Mouse (Mus musculus): ENCODE measurements around the gene Mbd6. TPM values are rescaled to one million over a fixed set of nuclear protein-coding genes. Genes with fewer than 3 reads are reported as not detected.
A peak's percentile ranks its signal among the peaks of the same experiment; 100 is the strongest.

Mbd6 gene
- polyA plus RNA-seq, 1 experiment from 2014 or later, result 16.1 TPM

- peaks cover 21 to 52% of the 10 kb centered on the region in 2 experiments for H3K4me1 ChIP-seq (ENCODE audit: control insufficient read depth in 2 of 2, insufficient read depth in 2 of 2, low read length in 2 of 2)
- peaks cover 46% of the 10 kb centered on the region for H3K36me3 ChIP-seq (ENCODE audit: control insufficient read depth, insufficient read depth, low read length)
- H3K9ac ChIP-seq (ENCODE audit: low read length), result peak overlapping the region; percentile 91
- peak; percentile 8; the same call in 1 of the 2 replicates for ATAC-seq (ENCODE audit: insufficient number of reproducible peaks, insufficient read depth, low FRiP score, low read depth)
- no peaks in the 10 kb centered on the region for H3K9me3 ChIP-seq (ENCODE audit: control insufficient read depth, low read length)
- peak overlapping the region; percentile 83 to 86 for H3K4me3 ChIP-seq (ENCODE audit: control insufficient read depth in 1 of 2, insufficient read depth in 1 of 2, low read depth in 1 of 2, low read length in 2 of 2)
- no peaks in the 10 kb centered on the region for H3K27me3 ChIP-seq (ENCODE audit: control insufficient read depth, insufficient read depth, low read length)
- 1% methylated on average over 19 of the region's 19 CpGs for WGBS
- H3K4me2 ChIP-seq (ENCODE audit: low read length), result peak overlapping the region; percentile 98
- peak overlapping the region; percentile 89 to 99 for H3K27ac ChIP-seq (replicated peaks in 1 of 2; ENCODE audit: control insufficient read depth in 1 of 2, insufficient read depth in 1 of 2, low read depth in 2 of 2, low read length in 2 of 2)
Measured at GRCm38 (mm10) chr10:127290930-127291880, 2.4 kb upstream of the Mbd6 start.

GRCm38 (mm10) chr10:127290307-127290929 is 1.6 kb upstream of the Mbd6 start:
- ATAC-seq (ENCODE audit: insufficient number of reproducible peaks, insufficient read depth, low FRiP score, low read depth), result peak; percentile 89
- Histone ChIP-seq H3K36me3 (ENCODE audit: control insufficient read depth, insufficient read depth, low read length) (peaks cover 46% of the 10 kb centered on the region), H3K4me3 (ENCODE audit: control insufficient read depth in 1 of 2, insufficient read depth in 1 of 2, low read depth in 1 of 2, low read length in 2 of 2) (peak overlapping the region; percentile 83 to 86), H3K4me1 (ENCODE audit: control insufficient read depth in 2 of 2, insufficient read depth in 2 of 2, low read length in 2 of 2) (peaks cover 20 to 55% of the 10 kb centered on the region in 2 experiments), H3K9me3 (ENCODE audit: control insufficient read depth, low read length) (no peaks in the 10 kb centered on the region), H3K27me3 (ENCODE audit: control insufficient read depth, insufficient read depth, low read length) (no peaks in the 10 kb centered on the region), H3K27ac (replicated peaks in 1 of 2; ENCODE audit: control insufficient read depth in 1 of 2, insufficient read depth in 1 of 2, low read depth in 2 of 2, low read length in 2 of 2) (peak overlapping the region; percentile 97 to 99), H3K9ac (ENCODE audit: low read length) (peak overlapping the region; percentile 91), H3K4me2 (ENCODE audit: low read length) (peak overlapping the region; percentile 98)
- 1% methylated on average over 38 of the region's 47 CpGs for WGBS

GRCm38 (mm10) chr10:127289573-127290191 is 864 bp upstream of the Mbd6 start:
- ATAC-seq (ENCODE audit: insufficient number of reproducible peaks, insufficient read depth, low FRiP score, low read depth), result peak; percentile 16
- Histone ChIP-seq H3K36me3 (ENCODE audit: control insufficient read depth, insufficient read depth, low read length) (peaks cover 46% of the 10 kb centered on the region), H3K4me1 (ENCODE audit: control insufficient read depth in 2 of 2, insufficient read depth in 2 of 2, low read length in 2 of 2) (peaks cover 20 to 55% of the 10 kb centered on the region in 2 experiments), H3K4me3 (ENCODE audit: control insufficient read depth in 1 of 2, insufficient read depth in 1 of 2, low read depth in 1 of 2, low read length in 2 of 2) (peak overlapping the region; percentile 69 to 83), H3K9ac (ENCODE audit: low read length) (peak overlapping the region; percentile 80), H3K9me3 (ENCODE audit: control insufficient read depth, low read length) (no peaks in the 10 kb centered on the region), H3K27ac (replicated peaks in 1 of 2; ENCODE audit: control insufficient read depth in 1 of 2, insufficient read depth in 1 of 2, low read depth in 2 of 2, low read length in 2 of 2) (peak overlapping the region; percentile 97 to 99), H3K4me2 (ENCODE audit: low read length) (peak overlapping the region; percentile 98), H3K27me3 (ENCODE audit: control insufficient read depth, insufficient read depth, low read length) (no peaks in the 10 kb centered on the region)
- WGBS, result 2% methylated on average over 15 of the region's 15 CpGs

- ATAC-seq (ENCODE audit: insufficient number of reproducible peaks, insufficient read depth, low FRiP score, low read depth), result peak; percentile 20
- peak overlapping the region; percentile 74 to 99 for H3K27ac ChIP-seq (replicated peaks in 1 of 2; ENCODE audit: control insufficient read depth in 1 of 2, insufficient read depth in 1 of 2, low read depth in 2 of 2, low read length in 2 of 2)
- H3K4me2 ChIP-seq (ENCODE audit: low read length), result peak overlapping the region; percentile 98
- no peaks in the 10 kb centered on the region for H3K27me3 ChIP-seq (ENCODE audit: control insufficient read depth, insufficient read depth, low read length)
- H3K36me3 ChIP-seq (ENCODE audit: control insufficient read depth, insufficient read depth, low read length), result peaks cover 46% of the 10 kb centered on the region
- H3K9ac ChIP-seq (ENCODE audit: low read length), result peak overlapping the region; percentile 80
- under 1% methylated on average over 13 of the region's 28 CpGs for WGBS
- H3K9me3 ChIP-seq (ENCODE audit: control insufficient read depth, low read length), result no peaks in the 10 kb centered on the region
- H3K4me1 ChIP-seq (ENCODE audit: control insufficient read depth in 2 of 2, insufficient read depth in 2 of 2, low read length in 2 of 2), result peaks cover 20 to 47% of the 10 kb centered on the region in 2 experiments
- H3K4me3 ChIP-seq (ENCODE audit: control insufficient read depth in 1 of 2, insufficient read depth in 1 of 2, low read depth in 1 of 2, low read length in 2 of 2), result peak overlapping the region; percentile 69 to 83
Measured at GRCm38 (mm10) chr10:127288328-127288799, 454 bp downstream of the Mbd6 start.

GRCm38 (mm10) chr10:127287936-127288293 is 903 bp downstream of the Mbd6 start:
- peaks cover 46% of the 10 kb centered on the region for H3K36me3 ChIP-seq (ENCODE audit: control insufficient read depth, insufficient read depth, low read length)
- peak overlapping the region; percentile 80 for H3K9ac ChIP-seq (ENCODE audit: low read length)
- H3K4me2 ChIP-seq (ENCODE audit: low read length), result peak overlapping the region; percentile 98
- H3K9me3 ChIP-seq (ENCODE audit: control insufficient read depth, low read length), result no peaks in the 10 kb centered on the region
- peak overlapping the region; percentile 74 to 99 for H3K27ac ChIP-seq (replicated peaks in 1 of 2; ENCODE audit: control insufficient read depth in 1 of 2, insufficient read depth in 1 of 2, low read depth in 2 of 2, low read length in 2 of 2)
- H3K27me3 ChIP-seq (ENCODE audit: control insufficient read depth, insufficient read depth, low read length), result no peaks in the 10 kb centered on the region
- peak overlapping the region; percentile 69 to 83 for H3K4me3 ChIP-seq (ENCODE audit: control insufficient read depth in 1 of 2, insufficient read depth in 1 of 2, low read depth in 1 of 2, low read length in 2 of 2)
- WGBS, result 0% methylated on average over 3 of the region's 3 CpGs
- H3K4me1 ChIP-seq (ENCODE audit: control insufficient read depth in 2 of 2, insufficient read depth in 2 of 2, low read length in 2 of 2), result peaks cover 16 to 42% of the 10 kb centered on the region in 2 experiments
- ATAC-seq (ENCODE audit: insufficient number of reproducible peaks, insufficient read depth, low FRiP score, low read depth), result no peak

- peak overlapping the region; percentile 74 to 99 for H3K27ac ChIP-seq (replicated peaks in 1 of 2; ENCODE audit: control insufficient read depth in 1 of 2, insufficient read depth in 1 of 2, low read depth in 2 of 2, low read length in 2 of 2)
- 72% methylated on average over 15 of the region's 15 CpGs for WGBS
- peak overlapping the region; percentile 69 to 83 for H3K4me3 ChIP-seq (ENCODE audit: control insufficient read depth in 1 of 2, insufficient read depth in 1 of 2, low read depth in 1 of 2, low read length in 2 of 2)
- H3K4me2 ChIP-seq (ENCODE audit: low read length), result peak overlapping the region; percentile 98
- H3K36me3 ChIP-seq (ENCODE audit: control insufficient read depth, insufficient read depth, low read length), result peaks cover 51% of the 10 kb centered on the region
- peak overlapping the region; percentile 80 for H3K9ac ChIP-seq (ENCODE audit: low read length)
- no peaks in the 10 kb centered on the region for H3K27me3 ChIP-seq (ENCODE audit: control insufficient read depth, insufficient read depth, low read length)
- peaks cover 15 to 37% of the 10 kb centered on the region in 2 experiments; a peak in 3 of 4 replicates for H3K4me1 ChIP-seq (ENCODE audit: control insufficient read depth in 2 of 2, insufficient read depth in 2 of 2, low read length in 2 of 2)
- H3K9me3 ChIP-seq (ENCODE audit: control insufficient read depth, low read length), result no peaks in the 10 kb centered on the region
- ATAC-seq (ENCODE audit: insufficient number of reproducible peaks, insufficient read depth, low FRiP score, low read depth), result no peak
Measured at GRCm38 (mm10) chr10:127287271-127287935, 1.4 kb downstream of the Mbd6 start.
